In the genomic region with DNA sequence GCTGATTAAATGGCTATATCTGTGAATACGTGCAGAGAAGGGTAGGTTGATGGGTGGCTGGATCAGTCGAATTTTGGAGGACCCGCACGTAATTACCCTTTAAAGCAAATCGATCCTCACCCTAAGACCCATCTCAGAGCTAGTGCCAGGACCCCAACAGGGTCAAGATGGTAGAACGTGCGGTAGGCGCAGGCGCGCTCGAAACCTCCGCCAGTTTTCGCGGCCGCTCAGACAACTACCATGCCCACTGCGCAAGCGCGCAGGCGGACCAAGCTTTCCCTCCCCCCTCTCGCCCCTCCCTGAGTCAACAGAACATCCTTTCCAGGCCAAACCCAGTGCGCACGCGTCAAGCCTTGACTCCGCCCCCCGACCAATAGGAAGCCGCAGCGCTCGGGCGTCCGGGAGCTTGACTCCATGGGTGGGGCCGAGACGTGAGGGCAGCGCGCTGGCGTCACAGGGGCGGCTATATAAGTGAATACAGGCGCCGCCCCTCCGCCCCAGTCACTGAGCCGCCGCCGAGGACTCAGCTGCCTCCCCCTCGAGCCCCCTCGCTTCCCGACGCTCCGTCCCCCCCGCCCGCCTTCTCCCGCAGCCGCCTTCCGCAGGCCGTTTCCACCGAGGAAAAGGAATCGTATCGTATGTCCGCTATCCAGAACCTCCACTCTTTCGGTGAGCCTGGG, we compare ENCODE assay signal across 8 mouse cellular contexts. TPM values are rescaled to one million over a fixed set of nuclear protein-coding genes. Genes with fewer than 3 reads are reported as not detected.
A peak's percentile ranks its signal among the peaks of the same experiment; 100 is the strongest.
DNase-seq lines count a peak whose midpoint lies in the region; ATAC-seq and TF ChIP-seq lines count a peak whose summit lies in the region.

A gene (plus strand): TSS at position 394 of the 680 bp plus-strand sequence.

- H3K9ac ChIP-seq in MEL (ENCODE audit: control insufficient read depth, low read depth, low read length, poor library complexity, severe bottlenecking), result peak within 1 kb of the TSS; percentile 96
- H3K9ac ChIP-seq in forebrain, postnatal 0 days, result peak within 1 kb of the TSS; percentile 95
- peak within 1 kb of the TSS; percentile 99 for H3K9ac ChIP-seq in lung, embryonic 15.5 days

- H3K4me1 ChIP-seq in MEL (ENCODE audit: control insufficient read depth in 1 of 2, insufficient read depth in 2 of 2, low read length in 2 of 2), result peaks cover 10 to 23% of the 10 kb centered on the region in 2 experiments; a peak in 3 of 4 replicates
- H3K4me1 ChIP-seq in cerebellum, adult 2 months (ENCODE audit: control insufficient read depth, insufficient read depth, low read length), result no peaks in the 10 kb centered on the region
- no peaks in the 10 kb centered on the region for H3K4me1 ChIP-seq in forebrain, postnatal 0 days (ENCODE audit: insufficient read depth)
- peaks cover 4% of the 10 kb centered on the region; the same call in 1 of the 2 replicates for H3K4me1 ChIP-seq in lung, embryonic 15.5 days

- TF ChIP-seq RAD21 in MEL (IDR thresholded peaks at IDR 0.05; ENCODE audit: low read depth, low read length), result no peak

- H3K27me3 ChIP-seq in MEL (ENCODE audit: control insufficient read depth in 1 of 2, insufficient read depth in 2 of 2, low read length in 2 of 2), result no peaks in the 10 kb centered on the region
- H3K27me3 ChIP-seq in cerebellum, adult 2 months (ENCODE audit: control insufficient read depth, insufficient read depth, low read length), result no peaks in the 10 kb centered on the region
- no peaks in the 10 kb centered on the region for H3K27me3 ChIP-seq in forebrain, postnatal 0 days (ENCODE audit: insufficient read depth, low read length)
- no peaks in the 10 kb centered on the region for H3K27me3 ChIP-seq in lung, embryonic 15.5 days

- no peak for TF ChIP-seq CTCF in MEL (IDR thresholded peaks at IDR 0.05 in 2 of 3, conservative IDR thresholded peaks at IDR 0.05 in 1 of 3; ENCODE audit: control insufficient read depth in 1 of 3, insufficient read depth in 1 of 3, low read depth in 2 of 3, low read length in 3 of 3, poor library complexity in 1 of 3, severe bottlenecking in 1 of 3)
- no peak for TF ChIP-seq CTCF in cerebellum, adult 2 months (IDR thresholded peaks at IDR 0.05; ENCODE audit: borderline replicate concordance, insufficient read depth, low read depth, low read length)
- no peak for TF ChIP-seq CTCF in forebrain, postnatal 0 days (IDR thresholded peaks at IDR 0.05; ENCODE audit: low read depth)

- peak; percentile 94 for ATAC-seq in forebrain, postnatal 0 days
- ATAC-seq in lung, embryonic 15.5 days (ENCODE audit: borderline replicate concordance, extremely low read depth, low FRiP score, low TSS enrichment), result peak; percentile 94

- peak in 1 of 2 experiments; percentile 66 for TF ChIP-seq POLR2A in MEL (IDR thresholded peaks at IDR 0.05; ENCODE audit: control insufficient read depth in 1 of 2, insufficient read depth in 1 of 2, low read depth in 1 of 2, low read length in 2 of 2, poor library complexity in 1 of 2)
- peak; percentile 58; the same call in 1 of the 2 replicates for TF ChIP-seq POLR2A in cerebellum, adult 2 months (IDR thresholded peaks at IDR 0.05; ENCODE audit: borderline replicate concordance, insufficient read depth, low read length)

- under 1% methylated on average over 58 of the region's 58 CpGs for WGBS in cerebellum, adult 2 months
- WGBS in forebrain, postnatal 0 days, result under 1% methylated on average over 51 of the region's 58 CpGs
- 1% methylated on average over 58 of the region's 58 CpGs for WGBS in lung, embryonic 15.5 days

- H3K4me2 ChIP-seq in forebrain, postnatal 0 days (ENCODE audit: low read depth), result peak within 1 kb of the TSS; percentile 75
- peak within 1 kb of the TSS; percentile 76 for H3K4me2 ChIP-seq in lung, embryonic 15.5 days

- H3K4me3 ChIP-seq in MEL (ENCODE audit: control insufficient read depth in 1 of 2, insufficient read depth in 1 of 2, low read depth in 2 of 2, low read length in 2 of 2), result peak within 1 kb of the TSS; percentile 69 to 74
- peak within 1 kb of the TSS; percentile 80 for H3K4me3 ChIP-seq in cerebellum, adult 2 months (replicated peaks; ENCODE audit: insufficient read depth, low read depth, low read length)
- H3K4me3 ChIP-seq in forebrain, postnatal 0 days (ENCODE audit: low read depth, low read length), result peak within 1 kb of the TSS; percentile 86
- H3K4me3 ChIP-seq in lung, embryonic 15.5 days, result peak within 1 kb of the TSS; percentile 84

- H3K27ac ChIP-seq in MEL (ENCODE audit: control insufficient read depth, low read depth, low read length), result peak within 1 kb of the TSS; percentile 95
- peak within 1 kb of the TSS; percentile 85 for H3K27ac ChIP-seq in cerebellum, adult 2 months (ENCODE audit: insufficient read depth, low read length)
- H3K27ac ChIP-seq in forebrain, postnatal 0 days (ENCODE audit: low read depth, low read length), result peak within 1 kb of the TSS; percentile 98
- peak within 1 kb of the TSS; percentile 99 for H3K27ac ChIP-seq in lung, embryonic 15.5 days

- H3K79me2 ChIP-seq in MEL (ENCODE audit: control insufficient read depth, insufficient read depth, low read length, poor library complexity), result peaks cover 18% of the 10 kb centered on the region

- TF ChIP-seq EP300 in MEL (IDR thresholded peaks at IDR 0.05; ENCODE audit: low read depth in 1 of 2, low read length in 2 of 2), result peak in 1 of 2 experiments; percentile 45; a peak in 2 of 4 replicates

- no peaks in the 10 kb centered on the region for H3K9me3 ChIP-seq in MEL (replicated peaks; ENCODE audit: insufficient read depth, low read length)
- no peaks in the 10 kb centered on the region for H3K9me3 ChIP-seq in forebrain, postnatal 0 days (ENCODE audit: low read length)
- no peaks in the 10 kb centered on the region for H3K9me3 ChIP-seq in lung, embryonic 15.5 days

- DNase-seq in MEL (ENCODE audit: low read depth, low spot score), result peak; percentile 100
- peak; percentile 100 for DNase-seq in cerebellum, adult 2 months
- peak; percentile 100 for DNase-seq in forebrain, postnatal 0 days
- peak; percentile 100 for DNase-seq in heart, postnatal 4 days
- peak; percentile 99 to 100 for DNase-seq in layer of hippocampus, adult 8-10 months (ENCODE audit: low spot score in 2 of 2)
- peak; percentile 100 for DNase-seq in ovary, adult 18-20 months (ENCODE audit: low spot score)
- DNase-seq in thymus, postnatal 0 days (ENCODE audit: low spot score), result peak; percentile 100

- H3K36me3 ChIP-seq in MEL (ENCODE audit: control insufficient read depth in 1 of 2, insufficient read depth in 2 of 2, low read length in 2 of 2), result peaks cover 10 to 27% of the 10 kb centered on the region in 2 experiments
- peaks cover 18% of the 10 kb centered on the region for H3K36me3 ChIP-seq in forebrain, postnatal 0 days (ENCODE audit: insufficient read depth)
- peaks cover 19% of the 10 kb centered on the region for H3K36me3 ChIP-seq in lung, embryonic 15.5 days

TF ChIP-seq in MEL, 35 proteins besides CTCF, POLR2A, EP300 and RAD21 (continues in another document):
- TF ChIP-seq MYB (IDR thresholded peaks at IDR 0.05; ENCODE audit: low read depth, low read length) (no peak), MYC (IDR thresholded peaks at IDR 0.05; ENCODE audit: low read depth, low read length) (0 out of 2 replicates have a peak, but pooled peaks have one; percentile 69), GATA1 (IDR thresholded peaks at IDR 0.05; ENCODE audit: low read depth, low read length) (no peak), BHLHE40 (IDR thresholded peaks at IDR 0.05; ENCODE audit: borderline replicate concordance, low read depth, low read length) (peak; percentile 40; the same call in 1 of the 2 replicates), ZMIZ1 (IDR thresholded peaks at IDR 0.05; ENCODE audit: low read depth, low read length) (no peak; the same call in none of the 2 replicates), RCOR1 (IDR thresholded peaks at IDR 0.05; ENCODE audit: low read depth, low read length) (no peak), UBTF (IDR thresholded peaks at IDR 0.05; ENCODE audit: borderline replicate concordance, insufficient read depth, low read depth, low read length) (no peak), CHD1 (IDR thresholded peaks at IDR 0.05; ENCODE audit: low read depth, low read length) (peak; percentile 64; the same call in 1 of the 2 replicates), JUND (IDR thresholded peaks at IDR 0.05; ENCODE audit: low read depth, low read length) (no peak), TCF12 (IDR thresholded peaks at IDR 0.05; ENCODE audit: low read depth, low read length) (peak; percentile 75), CHD2 (IDR thresholded peaks at IDR 0.05; ENCODE audit: low read length) (no peak; the same call in 1 of the 2 replicates), SMC3 (IDR thresholded peaks at IDR 0.05; ENCODE audit: low read depth, low read length) (no peak), ETS1 (IDR thresholded peaks at IDR 0.05; ENCODE audit: low read depth, low read length) (peak; percentile 66; the same call in 1 of the 2 replicates), KAT2A (conservative IDR thresholded peaks at IDR 0.05; ENCODE audit: low read depth, low read length) (peak; percentile 68; the same call in 1 of the 2 replicates), TBP (IDR thresholded peaks at IDR 0.05; ENCODE audit: low read depth, low read length) (peak; percentile 90), SIN3A (IDR thresholded peaks at IDR 0.05; ENCODE audit: low read length) (peak; percentile 63), ELF1 (IDR thresholded peaks at IDR 0.05; ENCODE audit: low read depth, low read length) (peak; percentile 77), ZKSCAN1 (IDR thresholded peaks at IDR 0.05; ENCODE audit: low read depth, low read length) (no peak), ZNF384 (IDR thresholded peaks at IDR 0.05; ENCODE audit: low read depth, low read length) (peak; percentile 62), MAZ (IDR thresholded peaks at IDR 0.05; ENCODE audit: low read depth, low read length) (peak; percentile 100), USF1 (IDR thresholded peaks at IDR 0.05; ENCODE audit: low read depth, low read length) (peak; percentile 56; the same call in 1 of the 2 replicates), NELFE (IDR thresholded peaks at IDR 0.05; ENCODE audit: low read depth, low read length) (peak; percentile 85), ZC3H11A (IDR thresholded peaks at IDR 0.05; ENCODE audit: low read depth, low read length) (no peak)

RNA-seq across cellular contexts. Expression of the gene that starts here (rescaled TPM):
- total RNA-seq in MEL (2012; rRNA removed), result 320 and 383 TPM in 2 replicates
- 100 to 1,000 TPM; 289 to 926 TPM for polyA plus RNA-seq in MEL (2012; ENCODE audit: insufficient read depth in 1 of 2, insufficient read length in 2 of 2, low read depth in 1 of 2, low replicate concordance in 2 of 2, missing spikeins in 1 of 2)
- polyA plus RNA-seq in cerebellum, adult 2 months (2012; rRNA removed), result 430 and 502 TPM in 2 replicates
- 105 and 115 TPM in 2 replicates for total RNA-seq in forebrain, postnatal 0 days (2014; rRNA removed)
- 1,342 and 1,370 TPM in 2 replicates for polyA plus RNA-seq in forebrain, postnatal 0 days (2015; fragmentation: Nextera tagmentation; extraction: Ambion mirVana)
- total RNA-seq in heart, postnatal 4 days (2021), result 1,000 to 10,000 TPM; 1,236 to 1,276 TPM
- 100 to 1,000 TPM; 732 to 782 (median 741) TPM for total RNA-seq in layer of hippocampus, adult 8-10 months (2022)
- polyA plus RNA-seq in lung, embryonic 15.5 days (2015; fragmentation: Nextera tagmentation; extraction: Ambion mirVana), result 1,642 and 1,646 TPM in 2 replicates
- 2,060 and 2,248 TPM in 2 replicates for polyA plus RNA-seq in thymus, postnatal 0 days (2015; fragmentation: Nextera tagmentation; extraction: Ambion mirVana)

Comparison
In these comparisons a context has a peak if more than half of its experiments do, and no peak if none do; other contexts are left out.
1. Peak in every context shown above with its lines: DNase-seq, ATAC-seq, H3K4me3 ChIP-seq and H3K27ac ChIP-seq.